Mouse (Mus musculus): ENCODE results near the gene Tet2. TPM values are rescaled to one million over a fixed set of nuclear protein-coding genes. Genes with fewer than 3 reads are reported as not detected.

The Tet2 gene
- polyA plus RNA-seq (2012; ENCODE audit: low replicate concordance), result 1.1 and 6.1 TPM in 2 replicates

DNA sequence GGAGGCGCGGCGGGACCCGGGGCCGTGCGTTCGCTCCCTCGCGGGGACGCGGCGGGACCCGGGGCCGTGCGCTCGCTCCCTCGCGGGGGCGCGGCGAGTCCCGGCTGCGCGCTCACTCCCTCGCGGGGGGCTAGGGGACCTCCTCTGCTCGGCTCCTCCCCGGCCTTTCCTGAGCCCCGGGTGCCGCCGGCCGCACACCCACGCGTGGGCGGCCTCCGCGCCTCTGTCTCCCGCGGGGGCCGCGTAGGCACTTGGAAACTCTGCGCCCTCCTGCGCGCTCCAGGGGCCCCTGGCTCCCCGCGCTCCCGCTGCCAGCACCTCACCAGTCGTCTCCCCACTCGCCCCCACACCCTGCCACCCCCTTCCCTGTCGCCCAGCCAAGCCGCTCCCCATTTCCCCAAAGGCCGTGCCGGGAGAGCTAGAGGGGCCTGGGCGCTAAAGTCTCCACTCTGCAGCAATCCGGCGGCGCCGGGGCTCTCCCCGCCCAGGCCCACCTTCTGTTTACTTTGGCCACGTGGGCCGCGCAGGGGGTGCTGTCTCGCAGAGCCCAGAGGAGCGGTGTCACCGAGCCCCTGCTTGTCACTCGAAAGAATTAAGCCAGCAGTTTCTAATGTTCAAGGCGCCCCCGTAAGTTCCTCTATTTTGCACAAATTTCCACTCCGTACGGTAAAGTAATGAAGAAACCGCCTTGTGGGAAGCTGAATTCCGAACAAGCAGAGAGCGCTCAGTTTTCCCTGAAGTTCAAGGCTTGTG lies at the start of gene Tet2:
Tet2 (minus strand) TSS at position 589 of the 753 bp plus-strand sequence.

Other genes starting within 250 kb of the Tet2 start
- gene Ppa2, start 235.0 kb downstream of the Tet2 start, polyA plus RNA-seq (2012; ENCODE audit: low replicate concordance), result 27.6 and 53.8 TPM in 2 replicates

Data from leukemia stem cell, adult 10-12 weeks (primary cell).